Mouse (Mus musculus) heart, embryonic 11.5 days (tissue): ENCODE results near the gene Dis3l2. TPM values are rescaled to one million over a fixed set of nuclear protein-coding genes. Genes with fewer than 3 reads are reported as not detected.

Experiments
- ATAC-seq: fragments of 200-750 bp; cut with Nextera tagmentation; replicated peaks from 2 replicates; pipeline ENCODE4 v1.8.0; 2017; ENCODE audit warnings: moderate library complexity; ENCODE audit not compliant: insufficient number of reproducible peaks, low FRiP score, low TSS enrichment
- H3K27ac ChIP-seq: fragments of 300-500 bp; sonication (generic); 2 replicates; pipeline ENCODE4 v1.5.1; 2014; ENCODE audit warnings: mild to moderate bottlenecking, low read depth, low read length
- H3K27me3 ChIP-seq: fragments of 300-500 bp; sonication (generic); 2 replicates; pipeline ENCODE4 v1.6.1; 2014; ENCODE audit warnings: mild to moderate bottlenecking, low read length, mixed read lengths; ENCODE audit not compliant: control insufficient read depth, insufficient read depth
- H3K36me3 ChIP-seq: fragments of 300-500 bp; sonication (generic); 2 replicates; pipeline ENCODE4 v1.6.1; 2014; ENCODE audit warnings: mild to moderate bottlenecking, low read length, moderate library complexity, mixed read lengths; ENCODE audit not compliant: control insufficient read depth, insufficient read depth
- H3K4me1 ChIP-seq: fragments of 300-500 bp; sonication (generic); 2 replicates; pipeline ENCODE4 v1.6.1; 2014; ENCODE audit warnings: low read length; ENCODE audit not compliant: control insufficient read depth, insufficient read depth
- H3K4me2 ChIP-seq: fragments of 300-500 bp; sonication (generic); 2 replicates; pipeline ENCODE4 v1.6.1; 2014; ENCODE audit warnings: mild to moderate bottlenecking, moderate library complexity
- H3K4me3 ChIP-seq: fragments of 300-500 bp; sonication (generic); 2 replicates; pipeline ENCODE4 v1.5.1; 2014; ENCODE audit warnings: low read depth, low read length
- H3K9ac ChIP-seq: fragments of 300-500 bp; sonication (generic); 2 replicates; pipeline ENCODE4 v1.6.1; 2014; ENCODE audit warnings: mild to moderate bottlenecking, low read depth, low read length, moderate library complexity
- H3K9me3 ChIP-seq: fragments of 300-500 bp; sonication (generic); replicated peaks from 2 replicates; pipeline ENCODE4 v1.6.1; 2016; ENCODE audit warnings: low read length; ENCODE audit not compliant: control insufficient read depth
- WGBS: fragments of 180-500 bp; shearing (Covaris S2); extraction: QIAGEN DNeasy Blood & Tissue Kit; methylation state at CpG from one replicate; pipeline ENCODE4 v1.1.7; 2014; ENCODE audit not compliant: insufficient replicate concordance; 5-methylcytosine and 5-hydroxymethylcytosine counted together
- polyA plus RNA-seq: library from polyadenylated mRNA; unstranded; fragments of >200 nt; fragmentation: Nextera tagmentation; extraction: Ambion mirVana; gene quantifications from 2 replicates; pipeline ENCODE4 v1.2.1, GENCODE M21; 2014

The Dis3l2 gene
- polyA plus RNA-seq, 1 experiment from 2014 or later = 15.8 TPM

- Histone ChIP-seq H3K4me2 (no peak overlapping the region), H3K36me3 (no peaks in the 10 kb centered on the region), H3K27me3 (no peaks in the 10 kb centered on the region), H3K4me3 (no peak overlapping the region), H3K9ac (no peak overlapping the region), H3K4me1 (no peaks in the 10 kb centered on the region), H3K9me3 (no peaks in the 10 kb centered on the region), H3K27ac (no peak overlapping the region)
- ATAC-seq = no peak
These were observed 252.2 kb downstream of the Dis3l2 start for GRCm38 (mm10) chr1:86955801-86956200.

- Histone ChIP-seq H3K9me3 (no peaks in the 10 kb centered on the region), H3K4me3 (no peak overlapping the region), H3K27me3 (no peaks in the 10 kb centered on the region), H3K4me1 (no peaks in the 10 kb centered on the region), H3K9ac (no peak overlapping the region), H3K4me2 (no peak overlapping the region), H3K27ac (no peak overlapping the region), H3K36me3 (no peaks in the 10 kb centered on the region)
- 50% methylated on average over 6 of the region's 6 CpGs for WGBS
- no peak for ATAC-seq
These were observed 264.8 kb downstream of the Dis3l2 start for GRCm38 (mm10) chr1:86968261-86968964.

- Histone ChIP-seq H3K4me1 (no peaks in the 10 kb centered on the region), H3K4me2 (no peak overlapping the region), H3K36me3 (no peaks in the 10 kb centered on the region), H3K27me3 (no peaks in the 10 kb centered on the region), H3K9me3 (no peaks in the 10 kb centered on the region), H3K9ac (no peak overlapping the region), H3K27ac (no peak overlapping the region), H3K4me3 (no peak overlapping the region)
- 81% methylated on average over 11 of the region's 11 CpGs for WGBS
- ATAC-seq = no peak
These were observed 265.6 kb downstream of the Dis3l2 start for GRCm38 (mm10) chr1:86969173-86969725.

- H3K27ac ChIP-seq = no peak overlapping the region
- no peaks in the 10 kb centered on the region for H3K9me3 ChIP-seq
- H3K9ac ChIP-seq = no peak overlapping the region
- H3K4me1 ChIP-seq = no peaks in the 10 kb centered on the region
- ATAC-seq = no peak
- H3K36me3 ChIP-seq = no peaks in the 10 kb centered on the region
- WGBS = 19% methylated on average over 1 of the region's 1 CpGs
- H3K27me3 ChIP-seq = no peaks in the 10 kb centered on the region
- no peak overlapping the region for H3K4me3 ChIP-seq
- no peak overlapping the region for H3K4me2 ChIP-seq
These were observed 269.1 kb downstream of the Dis3l2 start for GRCm38 (mm10) chr1:86972693-86973092.

GRCm38 (mm10) chr1:86977018-86977417, 273.4 kb downstream of the Dis3l2 start:
- H3K27me3 ChIP-seq = no peaks in the 10 kb centered on the region
- no peaks in the 10 kb centered on the region for H3K9me3 ChIP-seq
- ATAC-seq = no peak
- WGBS = 90% methylated on average over 1 of the region's 1 CpGs
- no peak overlapping the region for H3K9ac ChIP-seq
- no peak overlapping the region for H3K4me3 ChIP-seq
- no peaks in the 10 kb centered on the region for H3K36me3 ChIP-seq
- H3K4me2 ChIP-seq = no peak overlapping the region
- H3K4me1 ChIP-seq = no peaks in the 10 kb centered on the region
- H3K27ac ChIP-seq = no peak overlapping the region

GRCm38 (mm10) chr1:86986372-86986771, 282.8 kb downstream of the Dis3l2 start:
- Histone ChIP-seq H3K27me3 (no peaks in the 10 kb centered on the region), H3K9me3 (no peaks in the 10 kb centered on the region), H3K4me1 (no peaks in the 10 kb centered on the region), H3K27ac (no peak overlapping the region), H3K4me3 (no peak overlapping the region), H3K36me3 (no peaks in the 10 kb centered on the region), H3K9ac (no peak overlapping the region), H3K4me2 (no peak overlapping the region)
- ATAC-seq = no peak

GRCm38 (mm10) chr1:86992849-86993248, 289.2 kb downstream of the Dis3l2 start:
- Histone ChIP-seq H3K27ac (no peak overlapping the region), H3K4me3 (no peak overlapping the region), H3K4me2 (no peak overlapping the region), H3K9ac (no peak overlapping the region), H3K36me3 (no peaks in the 10 kb centered on the region), H3K9me3 (no peaks in the 10 kb centered on the region), H3K4me1 (no peaks in the 10 kb centered on the region), H3K27me3 (no peaks in the 10 kb centered on the region)
- 73% methylated on average over 5 of the region's 5 CpGs for WGBS
- ATAC-seq = no peak

GRCm38 (mm10) chr1:86994023-86994422, 290.4 kb downstream of the Dis3l2 start:
- H3K36me3 ChIP-seq = no peaks in the 10 kb centered on the region
- H3K4me1 ChIP-seq = no peaks in the 10 kb centered on the region
- H3K27me3 ChIP-seq = no peaks in the 10 kb centered on the region
- ATAC-seq = no peak
- no peak overlapping the region for H3K4me3 ChIP-seq
- H3K27ac ChIP-seq = no peak overlapping the region
- no peaks in the 10 kb centered on the region for H3K9me3 ChIP-seq
- H3K9ac ChIP-seq = no peak overlapping the region
- H3K4me2 ChIP-seq = no peak overlapping the region

GRCm38 (mm10) chr1:86998051-86998450, 294.4 kb downstream of the Dis3l2 start:
- Histone ChIP-seq H3K27ac (no peak overlapping the region), H3K4me3 (no peak overlapping the region), H3K9me3 (no peaks in the 10 kb centered on the region), H3K4me2 (no peak overlapping the region), H3K36me3 (no peaks in the 10 kb centered on the region), H3K4me1 (no peaks in the 10 kb centered on the region), H3K9ac (no peak overlapping the region), H3K27me3 (no peaks in the 10 kb centered on the region)
- ATAC-seq = no peak
- 69% methylated on average over 2 of the region's 2 CpGs for WGBS
